Mouse (Mus musculus) G1E (cell line): ENCODE measurements around the gene Mmp28.

Experiments used
- CTCF ChIP-seq: IDR thresholded peaks from 2 replicates; pipeline ENCODE4 v1.5.1; 2012; ENCODE audit warnings: low read depth, low read length, inconsistent platforms, mixed read lengths
- GATA1 ChIP-seq: IDR thresholded peaks from 2 replicates; pipeline ENCODE4 v1.6.1; 2012; ENCODE audit warnings: borderline replicate concordance, low read length, inconsistent platforms, mixed read lengths
- POLR2AphosphoS5 ChIP-seq: IDR thresholded peaks from 2 replicates; pipeline ENCODE4 v1.6.1; 2012; ENCODE audit warnings: low read depth, low read length, inconsistent platforms; ENCODE audit not compliant: insufficient replicate concordance
- TAL1 ChIP-seq: conservative IDR thresholded peaks from 2 replicates; pipeline ENCODE4 v1.6.1; 2012; ENCODE audit warnings: low read depth, low read length, inconsistent platforms, mixed read lengths

DNA sequence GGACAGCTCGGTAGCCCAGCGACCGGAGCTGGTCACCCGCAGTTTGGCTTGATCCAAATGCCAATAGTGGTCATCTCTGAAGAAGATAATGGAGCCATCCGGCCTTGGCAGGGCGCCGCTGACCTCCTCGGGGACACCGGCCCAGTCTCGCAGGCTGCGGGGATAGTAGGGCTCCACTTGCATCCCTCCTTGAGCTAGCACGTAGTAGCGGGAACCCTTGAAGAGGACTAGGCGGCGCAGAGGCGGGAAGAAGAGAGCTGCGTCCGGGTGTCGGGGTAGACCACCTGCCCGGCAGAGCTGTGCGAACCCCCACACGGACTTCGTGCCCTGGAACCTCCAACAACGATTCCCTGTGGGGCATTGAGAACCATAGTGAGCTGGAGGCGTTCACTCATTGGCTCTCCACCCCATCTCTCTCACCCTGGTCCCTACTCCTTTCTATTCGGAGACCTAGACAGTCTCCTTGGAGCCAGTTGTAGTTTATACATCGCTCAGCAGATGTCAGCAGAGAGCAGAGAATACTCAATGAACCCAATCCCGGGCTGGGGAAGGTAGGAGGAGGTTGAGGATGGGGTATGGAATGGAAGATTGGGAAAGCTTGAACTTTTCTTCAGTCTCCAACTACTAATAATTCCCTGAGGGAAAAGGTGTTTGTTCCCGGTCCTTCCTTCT lies 20.1 kb downstream of the Mmp28 start:
- TF ChIP-seq CTCF (peak; percentile 46), POLR2AphosphoS5 (no peak), GATA1 (no peak), TAL1 (no peak)
